Mouse (Mus musculus) liver, embryonic 12.5 days (tissue): ENCODE results near the gene Gnai3. TPM values are rescaled to one million over a fixed set of nuclear protein-coding genes. Genes with fewer than 3 reads are reported as not detected.

Experiments used
- ATAC-seq: fragments of 200-750 bp; cut with Nextera tagmentation; 2 replicates; pipeline ENCODE4 v1.8.0; 2017; ENCODE audit warnings: moderate number of reproducible peaks, mild to moderate bottlenecking, moderate library complexity
- H3K27ac ChIP-seq: fragments of 300-500 bp; sonication (generic); 2 replicates; pipeline ENCODE4 v1.5.1; 2016; ENCODE audit warnings: mild to moderate bottlenecking
- H3K27me3 ChIP-seq: fragments of 300-500 bp; sonication (generic); replicated peaks from 2 replicates; pipeline ENCODE4 v1.6.1; 2016; ENCODE audit warnings: mild to moderate bottlenecking, moderate library complexity
- H3K36me3 ChIP-seq: fragments of 300-500 bp; sonication (generic); 2 replicates; pipeline ENCODE4 v1.6.1; 2016; ENCODE audit warnings: mild to moderate bottlenecking, moderate library complexity
- H3K4me1 ChIP-seq: fragments of 300-500 bp; sonication (generic); 2 replicates; pipeline ENCODE4 v1.6.1; 2016
- H3K4me2 ChIP-seq: fragments of 300-500 bp; sonication (generic); 2 replicates; pipeline ENCODE4 v1.6.1; 2016; ENCODE audit warnings: mild to moderate bottlenecking, moderate library complexity
- H3K4me3 ChIP-seq: fragments of 300-500 bp; sonication (generic); 2 replicates; pipeline ENCODE4 v1.5.1; 2016; ENCODE audit warnings: mild to moderate bottlenecking, moderate library complexity
- H3K9ac ChIP-seq: fragments of 300-500 bp; sonication (generic); 2 replicates; pipeline ENCODE4 v1.6.1; 2016; ENCODE audit warnings: mild to moderate bottlenecking, moderate library complexity
- H3K9me3 ChIP-seq: fragments of 300-500 bp; sonication (generic); replicated peaks from 2 replicates; pipeline ENCODE4 v1.6.1; 2016; ENCODE audit warnings: mild to moderate bottlenecking, moderate library complexity
- WGBS: fragments of 180-500 bp; shearing (Covaris S2); methylation state at CpG from one replicate; pipeline ENCODE4 v1.1.7; 2016; ENCODE audit not compliant: insufficient replicate concordance; 5-methylcytosine and 5-hydroxymethylcytosine counted together
- polyA plus RNA-seq: library from polyadenylated mRNA; unstranded; fragments of >200 nt; fragmentation: Nextera tagmentation; extraction: Ambion mirVana; gene quantifications from 2 replicates; pipeline ENCODE4 v1.2.1, GENCODE M21; 2016

Gnai3 gene
- polyA plus RNA-seq, 1 experiment from 2014 or later = 91.7 TPM

DNA sequence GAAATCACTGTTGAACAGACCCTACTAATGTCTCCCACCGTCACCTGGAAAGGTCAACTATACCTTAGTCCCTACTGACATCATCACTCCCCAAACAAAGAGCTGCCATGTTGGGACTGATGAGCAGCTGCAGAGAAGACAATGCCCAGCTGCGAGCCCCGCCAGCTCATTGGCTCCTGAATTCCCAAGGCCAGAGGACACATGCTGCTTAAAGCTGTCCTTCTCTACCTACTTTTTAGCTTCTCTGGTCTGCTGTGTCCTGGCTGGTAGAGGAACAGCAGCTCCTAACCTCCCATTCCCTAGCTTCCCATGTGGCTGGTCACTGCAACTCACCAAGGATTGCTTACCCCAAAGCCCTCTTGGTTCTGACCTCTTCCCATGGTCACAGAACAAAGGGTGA, 6.3 kb upstream of the Gnai3 start:
- Histone ChIP-seq H3K36me3 (no peaks in the 10 kb centered on the region), H3K4me2 (no peak overlapping the region), H3K27ac (no peak overlapping the region), H3K9ac (no peak overlapping the region), H3K4me3 (no peak overlapping the region), H3K27me3 (peaks cover 6% of the 10 kb centered on the region), H3K9me3 (no peaks in the 10 kb centered on the region), H3K4me1 (peaks cover 12% of the 10 kb centered on the region)
- WGBS = 73% methylated on average over 3 of the region's 3 CpGs
- no peak for ATAC-seq

DNA sequence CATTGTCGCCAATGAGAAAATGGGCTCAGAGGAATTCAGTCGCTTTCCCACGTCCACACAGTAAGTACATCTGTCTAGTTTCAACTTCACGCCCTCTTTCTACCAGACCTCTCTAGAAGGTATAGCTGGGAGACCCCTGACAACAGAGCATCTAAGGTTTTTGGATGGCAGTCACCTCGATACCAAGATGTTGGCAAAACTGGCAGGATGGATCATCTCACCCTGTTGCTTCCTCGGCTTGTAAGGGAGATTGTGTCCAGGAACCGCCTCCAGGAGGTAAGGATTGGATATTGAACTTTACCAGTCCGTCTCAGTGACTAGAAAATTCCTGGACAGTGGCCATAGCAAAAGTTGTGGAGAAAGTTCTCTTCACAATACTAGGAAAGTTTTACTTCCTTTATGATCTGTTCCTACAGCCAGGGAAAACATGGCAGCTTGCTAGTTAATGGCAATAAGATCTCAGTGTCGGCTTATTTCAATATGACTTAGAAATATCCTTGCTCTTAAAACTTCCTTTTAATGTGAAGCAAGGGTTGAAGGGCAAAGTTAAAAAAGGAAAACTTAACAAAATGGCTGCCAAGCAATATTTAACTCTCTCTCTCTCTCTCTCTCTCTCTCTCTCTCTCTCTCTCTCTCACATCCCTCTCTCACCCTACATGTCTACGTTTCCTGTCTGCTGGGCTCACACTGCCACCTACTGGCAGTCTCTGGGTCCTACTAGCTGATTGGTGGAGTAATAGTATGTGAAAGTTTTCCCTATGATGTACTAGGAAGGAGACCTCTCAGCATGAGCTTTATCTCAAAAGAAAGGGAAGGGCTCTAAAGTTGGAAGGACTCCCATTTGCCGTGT, 1.7 kb upstream of the Gnai3 start:
- H3K36me3 ChIP-seq = peaks cover 6% of the 10 kb centered on the region
- peak; percentile 42; the same call in 1 of the 2 replicates for ATAC-seq
- no peaks in the 10 kb centered on the region for H3K27me3 ChIP-seq
- H3K4me1 ChIP-seq = peaks cover 43% of the 10 kb centered on the region
- peak overlapping the region; percentile 52 for H3K27ac ChIP-seq
- H3K9me3 ChIP-seq = no peaks in the 10 kb centered on the region
- H3K4me2 ChIP-seq = peak overlapping the region; percentile 79
- 60% methylated on average over 11 of the region's 11 CpGs for WGBS
- H3K9ac ChIP-seq = no peak overlapping the region
- no peak overlapping the region for H3K4me3 ChIP-seq

DNA sequence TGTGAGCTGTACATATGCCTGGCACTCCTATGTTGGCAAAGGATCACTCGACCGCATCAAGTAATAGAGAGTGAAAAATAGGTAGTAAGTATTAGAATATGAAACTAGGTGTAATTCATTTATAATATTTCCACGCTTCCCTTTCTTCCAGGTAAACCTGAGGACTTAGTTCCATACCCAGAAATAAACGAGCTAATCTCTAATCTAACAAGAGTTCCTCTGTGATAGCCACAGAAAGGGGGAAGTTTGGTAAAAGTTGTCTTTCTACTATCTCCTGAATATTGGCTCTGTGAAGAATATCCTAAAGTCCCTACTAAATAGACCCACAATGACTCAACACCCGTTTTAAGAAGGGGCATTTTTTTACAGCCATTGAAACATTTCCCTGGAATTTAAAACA, 725 bp upstream of the Gnai3 start:
- Histone ChIP-seq H3K36me3 (peaks cover 11% of the 10 kb centered on the region), H3K27me3 (no peaks in the 10 kb centered on the region), H3K4me1 (peaks cover 52% of the 10 kb centered on the region), H3K9me3 (no peaks in the 10 kb centered on the region), H3K4me3 (peak overlapping the region; percentile 97), H3K4me2 (peak overlapping the region; percentile 79), H3K27ac (peak overlapping the region; percentile 98), H3K9ac (peak overlapping the region; percentile 96)
- no peak for ATAC-seq
- WGBS = 31% methylated on average over 5 of the region's 5 CpGs

DNA sequence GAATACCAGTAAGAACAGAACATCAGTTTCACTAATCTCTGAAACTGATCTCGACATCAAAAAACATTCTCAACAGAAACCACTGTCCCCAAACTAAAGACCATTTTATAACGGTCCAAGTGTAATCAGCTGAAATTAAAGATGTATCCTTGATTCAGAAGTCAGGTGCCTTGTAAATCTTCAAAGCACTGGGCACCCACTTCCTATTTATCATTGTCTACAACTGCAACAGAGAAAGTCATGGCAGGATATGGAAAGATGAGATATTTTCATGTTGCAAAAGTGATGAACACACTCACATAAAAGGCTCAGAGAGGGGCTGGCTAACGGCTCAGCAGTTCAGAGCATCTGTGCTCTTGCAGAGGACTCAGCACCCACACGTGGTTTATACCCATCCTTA, 5.2 kb downstream of the Gnai3 start:
- H3K27me3 ChIP-seq = no peaks in the 10 kb centered on the region
- H3K27ac ChIP-seq = no peak overlapping the region
- H3K9ac ChIP-seq = no peak overlapping the region
- H3K4me2 ChIP-seq = no peak overlapping the region
- H3K9me3 ChIP-seq = no peaks in the 10 kb centered on the region
- H3K4me1 ChIP-seq = peaks cover 63% of the 10 kb centered on the region
- peaks cover 50% of the 10 kb centered on the region for H3K36me3 ChIP-seq
- H3K4me3 ChIP-seq = no peak overlapping the region
- 72% methylated on average over 4 of the region's 4 CpGs for WGBS
- ATAC-seq = no peak

DNA sequence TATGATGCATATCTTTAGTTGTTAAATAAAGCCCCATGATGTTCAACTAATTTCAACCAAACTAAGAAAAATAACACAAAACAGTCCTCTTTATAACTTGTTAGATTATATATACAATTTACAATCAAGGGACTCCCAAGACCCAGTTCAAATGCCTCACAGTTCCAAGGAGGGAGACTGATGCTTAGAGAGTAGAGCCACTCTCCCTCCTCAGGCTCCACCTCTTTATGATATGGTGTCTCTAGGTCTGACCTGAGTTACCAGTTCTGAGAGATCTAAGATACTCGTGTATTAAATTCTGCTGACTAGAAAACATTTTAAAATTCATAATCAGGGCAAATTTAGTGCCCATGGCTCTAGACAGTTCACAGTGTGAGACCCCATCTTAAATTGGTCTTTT, 6.8 kb downstream of the Gnai3 start:
- no peak overlapping the region for H3K4me2 ChIP-seq

DNA sequence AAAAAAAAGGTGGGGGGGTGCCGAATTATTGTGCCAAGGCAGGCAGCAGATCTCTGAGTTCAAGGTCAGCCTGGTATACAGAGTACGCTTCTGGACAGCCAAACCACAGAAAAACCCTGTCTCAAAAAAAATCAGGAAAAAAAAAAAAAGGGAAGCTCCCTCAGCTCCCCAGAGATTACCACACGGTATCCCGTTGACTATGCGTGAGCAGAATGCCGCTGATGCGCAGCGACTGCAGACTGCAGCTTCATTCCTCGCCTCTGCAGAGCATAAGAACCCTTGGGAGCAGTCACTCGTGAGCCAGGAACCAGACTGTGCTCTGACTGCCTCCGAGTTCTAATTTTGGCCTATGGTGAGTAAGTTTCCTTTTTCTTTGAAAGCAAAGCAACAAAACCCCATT, 11.2 kb downstream of the Gnai3 start:
- WGBS = 49% methylated on average over 11 of the region's 11 CpGs
- H3K9ac ChIP-seq = no peak overlapping the region
- ATAC-seq = no peak
- peaks cover 75% of the 10 kb centered on the region for H3K4me1 ChIP-seq
- H3K4me3 ChIP-seq = no peak overlapping the region
- no peak overlapping the region for H3K4me2 ChIP-seq
- H3K9me3 ChIP-seq = no peaks in the 10 kb centered on the region
- no peak overlapping the region for H3K27ac ChIP-seq
- peaks cover 28% of the 10 kb centered on the region for H3K36me3 ChIP-seq
- no peaks in the 10 kb centered on the region for H3K27me3 ChIP-seq

More for the DNA sequence above, 6.8 kb downstream of the Gnai3 start:
- 69% methylated on average over 1 of the region's 1 CpGs for WGBS
- Histone ChIP-seq H3K9ac (no peak overlapping the region), H3K27ac (no peak overlapping the region), H3K9me3 (no peaks in the 10 kb centered on the region), H3K4me3 (no peak overlapping the region), H3K36me3 (peaks cover 52% of the 10 kb centered on the region), H3K4me1 (peaks cover 64% of the 10 kb centered on the region), H3K27me3 (no peaks in the 10 kb centered on the region)
- ATAC-seq = no peak

DNA sequence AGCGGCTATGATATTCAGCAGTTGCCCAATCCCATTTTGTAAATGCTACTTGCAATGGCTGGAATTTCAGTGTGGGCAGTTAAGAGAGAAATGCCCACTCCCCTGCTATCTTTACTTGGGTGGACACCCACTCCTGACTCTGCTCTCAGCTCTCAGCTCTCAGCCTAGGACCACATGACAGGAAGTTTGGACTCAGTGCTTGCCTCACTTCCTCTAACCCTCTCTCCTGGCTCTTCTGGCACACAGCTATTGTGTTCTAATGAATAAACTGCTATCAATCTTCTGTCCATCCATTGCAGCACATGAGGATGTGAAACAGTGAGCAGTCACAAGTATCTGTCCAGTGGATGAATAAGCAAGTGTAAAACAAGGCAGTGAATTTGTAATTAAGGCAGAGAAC, 13.5 kb downstream of the Gnai3 start:
- Histone ChIP-seq H3K36me3 (peaks cover 14% of the 10 kb centered on the region), H3K9me3 (no peaks in the 10 kb centered on the region), H3K4me1 (peaks cover 79% of the 10 kb centered on the region), H3K4me2 (no peak overlapping the region), H3K4me3 (no peak overlapping the region), H3K27me3 (no peaks in the 10 kb centered on the region), H3K9ac (peak overlapping the region; percentile 9; the same call in 1 of the 2 replicates), H3K27ac (peak overlapping the region; percentile 52)
- no peak for ATAC-seq
- 66% methylated on average over 1 of the region's 1 CpGs for WGBS

DNA sequence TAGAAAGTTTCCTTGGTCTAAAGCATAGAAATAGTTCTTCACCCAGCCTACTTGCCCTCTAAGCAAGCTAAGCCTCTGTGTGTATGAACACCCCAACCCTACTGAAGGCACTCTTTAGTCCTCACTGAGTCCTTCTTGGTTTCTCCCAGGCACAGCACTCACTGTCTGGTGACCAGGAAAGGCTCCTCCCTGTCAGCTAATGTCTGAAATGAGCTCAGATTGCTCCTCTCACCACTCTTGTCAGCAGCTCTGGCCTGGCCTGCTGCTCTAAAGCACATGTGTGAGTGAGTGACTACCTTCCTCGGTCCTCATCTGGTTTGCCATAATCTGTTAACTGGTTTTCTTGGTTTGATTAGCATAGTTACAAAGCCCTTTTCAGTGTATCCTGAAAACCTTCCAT, 14.1 kb downstream of the Gnai3 start:
- H3K9me3 ChIP-seq = no peaks in the 10 kb centered on the region
- WGBS = 62% methylated on average over 1 of the region's 1 CpGs
- H3K4me1 ChIP-seq = peaks cover 83% of the 10 kb centered on the region
- H3K4me2 ChIP-seq = no peak overlapping the region
- ATAC-seq = no peak
- peaks cover 8% of the 10 kb centered on the region for H3K36me3 ChIP-seq
- peak overlapping the region; percentile 9 for H3K9ac ChIP-seq
- peak overlapping the region; percentile 52 for H3K27ac ChIP-seq
- no peak overlapping the region for H3K4me3 ChIP-seq
- no peaks in the 10 kb centered on the region for H3K27me3 ChIP-seq

DNA sequence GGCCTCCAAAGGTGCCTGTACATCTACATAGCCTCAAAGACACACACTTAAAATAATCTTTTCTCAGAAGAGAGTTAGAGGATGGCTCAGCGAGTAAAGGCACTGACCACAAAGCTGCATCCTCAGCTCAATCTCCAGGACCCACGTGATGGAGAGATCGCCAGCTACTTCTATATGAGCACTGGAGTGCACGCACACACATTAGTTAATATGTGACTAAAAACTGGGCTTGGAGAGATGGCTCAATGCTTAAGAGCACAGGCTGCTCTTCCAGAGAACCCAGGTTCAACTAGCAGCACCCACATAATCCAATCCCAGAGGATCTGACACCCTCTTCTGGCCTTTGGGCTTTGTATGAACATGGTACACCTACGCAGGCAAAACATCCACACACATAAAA, 14.7 kb downstream of the Gnai3 start:
- no peaks in the 10 kb centered on the region for H3K9me3 ChIP-seq
- no peaks in the 10 kb centered on the region for H3K27me3 ChIP-seq
- WGBS = 85% methylated on average over 5 of the region's 5 CpGs
- H3K4me3 ChIP-seq = no peak overlapping the region
- 0 out of 2 replicates have a peak, but pooled peaks cover 5% of the 10 kb centered on the region for H3K36me3 ChIP-seq
- peaks cover 87% of the 10 kb centered on the region for H3K4me1 ChIP-seq
- ATAC-seq = no peak
- peak overlapping the region; percentile 47; the same call in 1 of the 2 replicates for H3K4me2 ChIP-seq
- H3K9ac ChIP-seq = no peak overlapping the region
- H3K27ac ChIP-seq = peak overlapping the region; percentile 66

DNA sequence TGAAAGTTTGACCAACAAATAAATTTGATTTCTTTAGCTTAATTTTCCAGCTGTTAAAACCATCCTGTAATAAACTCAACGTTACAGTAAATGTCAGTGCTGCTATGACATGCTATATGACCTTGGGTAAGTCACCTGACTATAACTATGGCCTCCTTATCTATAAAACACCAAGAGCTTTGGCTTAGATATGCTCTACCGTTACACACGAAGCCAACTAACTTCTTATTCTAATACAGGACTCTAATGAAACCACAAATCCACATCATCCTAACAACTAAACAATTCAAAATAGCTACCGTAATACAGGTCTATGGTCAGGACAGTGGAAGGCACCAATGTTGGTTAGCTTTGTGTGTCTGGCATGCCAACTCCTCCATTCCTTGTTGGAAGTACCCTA, 16.1 kb downstream of the Gnai3 start:
- no peak overlapping the region for H3K9ac ChIP-seq
- peaks cover 94% of the 10 kb centered on the region for H3K4me1 ChIP-seq
- H3K4me3 ChIP-seq = no peak overlapping the region
- H3K27ac ChIP-seq = peak overlapping the region; percentile 75
- 0 out of 2 replicates have a peak, but pooled peaks cover 8% of the 10 kb centered on the region for H3K36me3 ChIP-seq
- 35% methylated on average over 4 of the region's 4 CpGs for WGBS
- no peaks in the 10 kb centered on the region for H3K9me3 ChIP-seq
- peak; percentile 86 for ATAC-seq
- H3K27me3 ChIP-seq = no peaks in the 10 kb centered on the region
- H3K4me2 ChIP-seq = peak overlapping the region; percentile 47

DNA sequence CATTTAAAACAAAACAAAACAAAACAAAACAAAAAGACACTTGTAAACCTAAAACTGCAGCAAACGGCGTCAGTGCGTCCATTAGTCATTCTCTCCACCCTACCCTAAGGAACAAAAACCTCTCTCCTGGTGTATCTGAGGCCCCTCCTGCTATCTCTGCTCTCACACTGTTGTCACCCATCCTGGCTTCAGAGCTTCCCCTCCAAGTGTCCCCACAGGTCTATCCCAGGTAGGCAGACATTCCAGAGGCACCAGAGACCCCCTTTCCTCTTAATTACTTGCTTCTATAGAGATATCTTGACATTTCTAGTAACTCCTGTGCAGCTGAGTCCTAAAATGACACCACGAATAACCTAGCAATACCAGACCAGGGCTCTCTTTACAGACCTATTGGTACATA, 16.6 kb downstream of the Gnai3 start:
- WGBS = 43% methylated on average over 4 of the region's 4 CpGs
- Histone ChIP-seq H3K36me3 (0 out of 2 replicates have a peak, but pooled peaks cover 8% of the 10 kb centered on the region), H3K27me3 (no peaks in the 10 kb centered on the region), H3K4me1 (peaks cover 94% of the 10 kb centered on the region), H3K9ac (0 out of 2 replicates have a peak overlapping the region, but pooled peaks have one; percentile 28), H3K27ac (peak overlapping the region; percentile 75), H3K4me3 (no peak overlapping the region), H3K9me3 (no peaks in the 10 kb centered on the region), H3K4me2 (peak overlapping the region; percentile 47)
- ATAC-seq = peak; percentile 86

DNA sequence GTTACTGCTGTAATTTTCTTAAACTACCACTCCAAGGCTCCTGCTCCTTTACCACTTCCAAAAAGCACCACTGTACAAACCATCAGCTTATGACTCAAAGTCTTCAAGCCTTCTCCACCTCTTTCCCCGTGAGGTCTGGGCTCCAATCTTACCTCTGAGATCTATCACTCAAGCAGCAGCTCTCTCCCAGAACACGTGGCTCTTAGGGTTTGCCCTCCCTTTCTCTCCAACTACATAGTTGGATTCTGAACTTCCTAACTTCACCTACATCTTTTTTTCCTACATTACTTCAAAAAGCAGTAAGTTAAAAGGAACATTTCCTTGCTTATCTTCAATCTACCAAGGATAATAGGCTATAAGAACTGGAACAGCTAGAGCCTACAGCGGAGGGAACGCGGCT, 17.4 kb downstream of the Gnai3 start:
- H3K4me2 ChIP-seq = peak overlapping the region; percentile 47
- peaks cover 92% of the 10 kb centered on the region for H3K4me1 ChIP-seq
- no peak for ATAC-seq
- 67% methylated on average over 5 of the region's 5 CpGs for WGBS
- H3K9me3 ChIP-seq = no peaks in the 10 kb centered on the region
- H3K9ac ChIP-seq = no peak overlapping the region
- H3K4me3 ChIP-seq = no peak overlapping the region
- peak overlapping the region; percentile 75; the same call in 1 of the 2 replicates for H3K27ac ChIP-seq
- peaks cover 8% of the 10 kb centered on the region for H3K36me3 ChIP-seq
- H3K27me3 ChIP-seq = no peaks in the 10 kb centered on the region
